Mouse (Mus musculus): ENCODE measurements around the gene Stag1. TPM values are rescaled to one million over a fixed set of nuclear protein-coding genes. Genes with fewer than 3 reads are reported as not detected.

Gene Stag1
- total RNA-seq, 2 experiments from 2014 or later: 24.2 to 27.9 TPM

DNA sequence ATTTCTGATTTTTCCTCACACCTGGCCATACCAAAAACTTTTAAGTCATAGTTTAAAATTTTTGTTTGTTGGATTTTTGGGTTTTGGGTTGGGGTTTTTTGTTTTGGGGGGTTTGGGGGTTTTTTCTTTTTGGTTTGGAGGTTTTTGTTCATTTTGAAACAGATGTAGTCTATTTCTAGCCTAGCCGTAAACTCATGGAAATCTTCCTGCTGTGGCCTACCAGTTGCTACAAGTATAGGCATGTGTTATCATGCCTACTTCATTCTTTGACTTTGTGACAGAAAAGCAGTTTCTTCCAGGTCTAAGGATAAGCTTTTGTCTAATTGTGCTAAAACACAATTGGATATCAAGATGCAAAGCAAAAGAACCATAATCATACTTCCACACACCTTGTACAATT is 298.5 kb downstream of the Stag1 start:
- DNase-seq: no peak
- intact Hi-C loops (cut with DNase I; ENCODE audit: low total_unique reads): no loop called here

DNA sequence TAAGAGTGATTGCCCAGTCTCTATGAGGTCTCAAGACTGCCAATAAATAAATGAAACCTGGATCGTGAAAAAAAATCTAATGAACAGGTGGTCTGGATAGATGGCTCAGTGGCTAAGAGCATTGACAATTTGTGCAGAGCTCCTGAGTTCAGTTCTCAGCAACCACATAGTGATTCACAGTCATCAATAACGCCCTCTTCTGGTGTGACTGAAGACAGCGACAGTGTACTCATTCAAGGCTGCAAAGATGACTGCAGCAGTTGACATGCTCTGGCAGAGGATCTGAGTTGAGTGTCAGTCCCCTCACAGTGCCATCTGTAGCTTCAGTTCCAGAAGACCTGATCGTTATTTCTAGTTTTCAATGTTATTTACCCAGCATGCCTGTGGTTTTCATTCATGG is 300.4 kb downstream of the Stag1 start:
- intact Hi-C loops (cut with DNase I; ENCODE audit: low total_unique reads): no loop called here
- DNase-seq: no peak

DNA sequence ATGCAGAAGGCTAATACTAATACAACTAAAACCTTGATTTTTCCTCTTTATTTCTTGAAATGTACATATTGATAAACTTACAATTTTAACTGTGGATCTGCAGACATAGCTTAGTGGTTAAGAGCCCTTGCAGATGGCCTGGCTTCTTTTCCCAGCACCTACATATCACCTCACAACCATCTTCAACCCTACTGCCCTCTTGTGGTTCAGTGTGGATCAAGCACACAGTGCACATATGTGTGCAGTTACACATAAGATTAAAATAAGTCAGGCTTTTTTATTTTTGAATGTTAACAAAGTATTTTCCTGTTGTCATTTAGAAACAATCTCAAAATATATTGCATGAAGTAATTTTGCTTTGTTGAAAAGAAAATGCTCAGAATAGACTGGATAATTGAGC is 312.8 kb downstream of the Stag1 start:
- DNase-seq: no peak
- intact Hi-C loops (cut with DNase I; ENCODE audit: low total_unique reads): loop anchor here (10.0 kb wide), 1 partner anchor 456 kb away; no protein-coding TSS in a partner anchor

DNA sequence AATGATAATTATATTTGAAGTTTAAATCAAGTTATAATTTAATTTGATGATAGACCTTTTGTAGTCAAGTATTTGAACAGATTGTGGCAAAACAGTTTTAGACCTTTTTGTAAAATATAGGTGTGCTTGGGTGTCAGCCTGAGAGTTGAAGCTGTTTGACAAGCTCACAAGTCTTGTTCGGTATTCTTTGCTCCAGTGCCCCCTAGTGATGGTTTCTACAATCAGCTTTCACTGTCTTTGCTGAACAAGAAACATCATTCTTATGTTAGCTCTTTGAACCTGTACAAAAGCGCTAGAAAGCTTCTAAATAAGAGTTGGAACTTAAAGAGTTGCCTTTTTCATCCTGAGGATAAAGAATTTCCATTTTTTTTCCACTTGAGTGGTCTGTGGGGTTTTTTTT is 319.5 kb downstream of the Stag1 start:
- intact Hi-C loops (cut with DNase I; ENCODE audit: low total_unique reads): loop anchor here (5.0 to 10.0 kb wide), 2 partner anchors 270 to 462 kb away; no protein-coding TSS in a partner anchor
- peak; percentile 27 for DNase-seq

DNA sequence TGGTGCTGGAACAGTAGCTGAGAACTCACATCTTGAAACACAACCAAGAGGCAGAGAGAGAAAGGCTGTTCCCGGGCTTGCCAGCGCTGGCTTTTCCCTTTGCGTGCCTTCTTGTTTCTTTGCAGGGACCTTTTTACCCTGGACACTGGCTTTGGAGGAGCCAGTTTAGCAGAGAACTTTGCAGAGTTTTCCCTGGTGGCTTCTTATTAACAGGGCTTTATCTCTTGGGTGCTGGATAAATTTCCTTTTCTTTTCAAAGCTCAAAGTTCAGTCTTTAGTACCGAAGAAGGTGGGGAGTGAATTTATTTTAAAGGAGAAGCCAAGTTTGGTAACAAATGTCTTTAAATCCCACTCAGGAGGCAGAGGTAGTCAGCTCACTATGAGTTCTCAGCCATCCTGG is 329.0 kb downstream of the Stag1 start:
- intact Hi-C loops (cut with DNase I; ENCODE audit: low total_unique reads): no loop called here

DNA sequence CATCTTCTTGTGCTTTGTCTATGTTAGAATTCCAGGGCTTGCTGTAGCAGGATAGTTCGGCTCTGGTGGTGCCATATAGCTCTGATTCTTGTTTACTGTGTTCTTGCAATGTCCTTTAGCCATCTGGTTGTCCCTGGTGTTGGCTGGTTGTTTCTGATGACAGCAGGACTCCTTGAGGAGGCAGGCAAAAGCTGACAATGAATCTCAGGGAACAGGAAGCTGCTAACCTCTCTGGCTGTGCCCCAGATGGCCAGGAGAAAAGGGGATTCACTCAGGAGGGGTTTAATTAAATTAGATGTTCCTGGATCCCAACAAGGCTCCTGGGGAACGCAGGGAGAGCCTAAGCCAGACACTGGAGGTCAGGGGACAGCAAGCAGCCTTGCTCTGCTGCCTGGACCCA is 344.4 kb downstream of the Stag1 start:
- no peak for DNase-seq
- intact Hi-C loops (cut with DNase I; ENCODE audit: low total_unique reads): no loop called here

More for the DNA sequence above, 329.0 kb downstream of the Stag1 start:
- DNase-seq: no peak

DNA sequence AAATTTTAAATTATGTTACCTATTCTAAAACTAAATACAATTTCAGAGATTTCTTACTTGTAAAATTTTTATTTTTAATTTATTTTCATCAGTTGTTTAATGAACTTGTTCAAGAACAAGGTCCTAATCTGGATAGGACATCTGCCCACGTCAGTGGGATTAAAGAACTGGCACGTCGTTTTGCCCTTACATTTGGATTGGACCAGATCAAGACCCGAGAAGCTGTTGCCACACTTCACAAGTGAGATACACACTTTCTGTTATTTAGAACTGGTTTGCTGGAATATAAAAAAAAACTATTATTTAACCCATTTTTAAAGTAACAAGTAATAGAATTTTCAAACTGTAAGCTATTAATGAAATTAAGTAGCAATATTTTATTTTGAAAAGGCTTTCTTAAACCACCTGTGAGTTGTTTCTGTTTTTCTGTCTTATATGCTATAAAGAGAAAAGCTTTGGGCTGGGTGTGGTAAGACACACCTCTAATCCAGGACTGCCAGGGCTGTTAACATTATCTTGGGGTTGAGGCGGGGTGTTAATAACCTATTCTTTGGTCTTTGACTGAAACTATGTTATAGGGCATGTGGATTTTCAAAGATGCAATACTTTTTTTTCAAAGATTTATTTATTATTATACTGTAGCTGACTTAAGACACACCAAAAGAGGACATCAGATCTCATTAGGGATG is 347.2 kb downstream of the Stag1 start:
- no peak for DNase-seq
- intact Hi-C loops (cut with DNase I; ENCODE audit: low total_unique reads): no loop called here

DNA sequence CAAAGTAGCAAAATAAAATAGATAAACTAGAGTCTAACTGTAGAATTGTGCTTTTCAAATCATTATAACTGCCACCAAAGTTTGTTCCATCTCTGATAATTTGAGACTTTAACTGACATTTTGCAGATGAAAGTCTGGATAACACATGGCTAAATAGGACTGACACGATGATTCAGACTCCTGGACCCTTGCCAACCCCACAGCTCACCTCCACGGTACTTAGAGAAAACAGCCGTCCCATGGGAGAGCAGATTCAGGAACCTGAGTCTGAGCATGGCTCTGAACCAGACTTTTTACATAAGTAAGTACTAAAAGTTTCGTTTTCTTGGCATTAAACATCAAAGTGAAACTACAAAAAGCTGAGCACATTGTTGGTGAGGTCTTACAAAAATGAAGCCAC is 353.9 kb downstream of the Stag1 start:
- intact Hi-C loops (cut with DNase I; ENCODE audit: low total_unique reads): no loop called here
- DNase-seq: peak; percentile 13

DNA sequence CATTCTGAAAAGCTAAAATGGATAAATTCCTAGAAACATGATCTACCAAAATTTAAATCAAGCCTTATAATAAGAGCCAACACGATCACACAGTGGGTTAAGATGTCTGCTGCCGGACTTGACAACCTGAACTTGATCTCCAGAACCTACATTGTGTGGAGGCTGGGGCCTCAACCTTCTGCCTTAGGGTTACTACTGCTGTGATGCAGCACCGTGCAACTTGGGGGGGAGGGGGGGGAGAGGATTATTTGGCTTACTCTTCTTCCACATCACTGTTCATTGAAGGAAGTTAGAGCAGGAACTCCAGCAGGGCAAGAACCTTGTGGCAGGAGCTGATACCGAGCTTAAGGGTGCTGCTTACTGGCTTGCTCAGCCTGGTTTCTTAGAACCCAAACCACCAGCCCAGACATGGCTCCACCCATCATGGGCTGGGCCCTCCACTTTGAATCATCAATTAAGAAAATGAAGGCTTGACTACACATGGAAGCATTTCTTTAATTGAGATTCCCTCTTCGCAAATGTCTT is 365.4 kb downstream of the Stag1 start:
- DNase-seq: no peak
- intact Hi-C loops (cut with DNase I; ENCODE audit: low total_unique reads): no loop called here

DNA sequence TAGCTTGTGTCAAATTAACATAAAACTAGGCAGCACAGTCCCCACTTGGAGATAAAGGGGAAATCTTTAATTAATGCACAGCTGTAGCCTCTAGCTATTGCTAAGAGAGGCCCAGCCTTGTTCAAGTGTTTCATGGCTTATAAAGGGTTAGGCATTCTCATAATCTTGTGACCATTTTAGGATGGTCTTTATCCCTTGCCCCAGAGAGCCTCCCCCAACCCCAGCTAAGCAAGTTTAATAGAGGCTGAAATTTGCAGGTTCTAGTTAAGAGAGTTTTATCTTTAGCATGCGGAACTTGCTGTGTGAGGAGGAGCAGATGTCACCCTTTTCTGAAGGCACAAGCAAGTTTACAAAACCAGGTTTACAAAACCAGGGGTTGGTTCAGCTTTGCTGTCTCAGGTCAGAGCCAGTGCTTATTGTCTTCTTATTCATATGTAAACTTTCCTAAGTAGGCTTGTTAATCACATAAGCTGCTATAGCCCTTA is 365.9 kb downstream of the Stag1 start:
- no peak for DNase-seq
- intact Hi-C loops (cut with DNase I; ENCODE audit: low total_unique reads): no loop called here

DNA sequence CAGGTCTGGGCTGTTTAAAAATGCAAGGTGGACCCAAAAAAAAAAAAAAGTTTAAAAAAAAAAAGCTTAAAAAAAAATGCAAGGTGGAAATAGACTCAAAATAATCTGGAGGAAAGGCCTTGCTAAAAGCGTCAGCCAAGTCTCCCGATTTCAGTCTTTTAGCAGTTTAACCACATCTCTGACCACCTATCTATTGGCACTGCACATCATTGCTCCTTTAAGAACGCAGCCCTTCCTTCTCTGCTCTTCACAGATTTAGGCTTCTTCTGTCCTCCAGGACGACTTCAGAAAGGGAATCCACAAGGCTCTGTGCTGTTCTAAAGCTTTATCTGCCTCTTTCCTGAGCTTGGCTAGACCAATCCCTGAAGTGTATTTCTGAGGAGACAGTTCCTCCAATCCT is 366.5 kb downstream of the Stag1 start:
- intact Hi-C loops (cut with DNase I; ENCODE audit: low total_unique reads): no loop called here
- DNase-seq: no peak

DNA sequence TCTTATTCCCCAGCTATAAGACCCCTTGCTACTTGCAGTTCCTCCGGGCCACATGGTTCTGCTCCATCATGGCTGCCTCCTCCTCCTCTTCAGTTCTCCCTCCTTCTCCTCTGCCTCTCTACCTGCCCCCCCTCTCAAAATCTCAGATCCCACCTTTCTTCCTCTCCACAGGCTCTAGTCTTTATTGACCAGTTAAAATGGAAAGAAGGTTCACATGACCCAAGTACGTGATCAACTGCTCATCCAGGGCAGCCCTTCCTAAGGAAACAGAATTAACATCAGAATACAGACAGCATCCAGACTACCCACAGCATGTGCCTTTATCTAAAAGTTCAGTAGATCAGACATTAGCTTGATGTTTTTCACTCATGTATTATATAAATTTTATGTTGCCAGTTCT is 371.9 kb downstream of the Stag1 start:
- intact Hi-C loops (cut with DNase I; ENCODE audit: low total_unique reads): no loop called here

DNA sequence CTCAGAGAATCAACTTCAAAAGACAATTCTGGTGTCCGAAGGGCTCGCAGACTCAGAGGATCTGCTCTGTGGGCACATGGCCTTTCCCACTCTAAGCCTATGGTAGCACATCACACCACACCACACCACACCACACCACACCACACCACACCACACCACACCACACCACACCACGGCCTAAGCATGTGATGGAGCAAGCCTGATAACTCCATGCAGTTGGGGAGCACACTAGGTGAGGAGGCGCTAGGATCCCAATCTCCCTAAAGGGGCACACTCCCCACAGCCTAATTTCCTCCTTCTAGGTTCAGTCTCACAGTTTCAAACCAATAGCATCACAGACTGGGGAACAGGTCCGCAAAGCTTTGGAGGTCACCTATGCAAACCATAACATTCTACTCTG is 381.1 kb downstream of the Stag1 start:
- intact Hi-C loops (cut with DNase I; ENCODE audit: low total_unique reads): no loop called here

More for the DNA sequence above, 371.9 kb downstream of the Stag1 start:
- DNase-seq: no peak

DNA sequence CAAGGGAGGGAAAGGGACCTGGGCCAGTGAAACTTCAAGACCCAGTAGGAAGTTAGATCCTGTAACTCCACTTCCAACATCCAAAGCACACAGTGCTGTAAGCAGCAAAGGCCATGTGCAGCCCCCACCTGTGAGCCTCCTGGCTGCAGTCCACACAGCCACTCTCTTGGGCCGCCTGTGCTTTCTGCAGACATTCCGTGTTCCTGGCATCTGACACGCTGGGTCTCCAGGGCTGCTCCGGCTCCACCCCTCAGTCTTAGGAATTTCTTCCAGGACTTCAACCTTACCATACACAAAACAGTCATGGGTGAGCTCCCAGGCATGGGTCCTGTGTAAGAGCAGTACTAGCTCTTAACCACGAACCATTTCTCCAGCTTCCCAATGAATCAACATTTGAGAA is 381.7 kb downstream of the Stag1 start:
- DNase-seq: no peak
- intact Hi-C loops (cut with DNase I; ENCODE audit: low total_unique reads): no loop called here

More for the DNA sequence above, 381.1 kb downstream of the Stag1 start:
- DNase-seq: no peak

DNA sequence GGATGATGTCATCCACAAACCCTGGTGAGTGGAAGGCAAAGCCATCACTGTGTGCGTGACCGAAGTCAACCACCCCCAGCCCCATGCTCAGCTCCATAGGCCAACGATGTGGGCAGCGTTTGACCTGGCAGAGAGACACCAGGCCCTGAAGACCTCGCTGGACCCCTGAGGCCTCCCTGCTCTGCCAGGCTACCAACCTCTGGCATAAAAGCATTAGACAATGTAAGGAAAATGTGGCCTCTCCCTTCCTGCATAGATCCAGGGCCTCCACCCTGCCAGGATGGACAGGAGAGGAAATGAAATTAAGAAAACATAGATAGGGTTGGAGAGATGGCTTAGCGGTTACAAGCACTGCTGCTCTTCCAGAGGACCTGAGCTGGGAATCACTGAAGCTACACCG is 385.2 kb downstream of the Stag1 start:
- intact Hi-C loops (cut with DNase I; ENCODE audit: low total_unique reads): no loop called here
- DNase-seq: no peak

DNA sequence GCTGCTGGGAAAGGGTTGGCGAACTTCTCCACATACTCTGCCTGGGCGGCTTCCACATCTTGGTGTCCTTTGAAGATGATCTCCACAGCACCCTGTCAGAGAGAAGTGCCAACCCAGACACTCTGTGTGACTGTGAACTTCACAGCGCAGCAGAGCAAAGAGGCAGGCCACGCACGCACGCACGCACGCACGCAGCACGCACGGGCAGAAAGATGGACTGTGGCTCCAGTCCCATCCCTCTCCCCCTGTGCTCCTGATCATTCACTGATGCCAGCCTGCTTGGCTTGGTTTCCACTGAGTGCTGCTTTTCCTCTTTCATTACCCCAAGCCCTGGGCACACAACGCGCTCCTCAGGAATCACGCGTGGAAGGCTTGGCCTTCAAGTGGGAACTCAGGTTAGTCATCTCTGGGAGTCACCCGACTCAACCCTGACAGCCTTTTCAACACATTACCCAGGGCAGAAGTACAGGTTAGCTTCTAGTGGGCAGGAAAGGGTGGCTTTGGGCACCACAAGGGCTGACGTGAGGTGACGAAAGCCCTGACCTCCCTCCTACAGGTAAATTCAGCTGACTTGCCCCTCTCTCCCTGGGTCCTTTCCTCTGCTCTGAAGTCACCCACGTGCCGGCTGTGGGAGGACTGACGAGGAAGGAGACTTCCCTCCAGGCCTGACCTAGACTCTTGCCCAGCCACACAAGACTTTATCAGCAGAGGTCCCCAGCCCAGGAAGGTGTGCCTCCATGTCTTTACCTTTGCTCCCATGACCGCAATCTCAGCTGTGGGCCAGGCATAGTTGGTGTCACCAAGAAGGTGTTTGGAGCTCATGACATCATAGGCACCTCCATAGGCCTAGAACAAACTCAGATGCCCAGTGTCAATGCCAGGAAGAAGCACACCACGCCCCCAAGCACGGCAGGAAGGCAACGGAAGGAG is 387.0 kb downstream of the Stag1 start:
- no peak for DNase-seq
- intact Hi-C loops (cut with DNase I; ENCODE audit: low total_unique reads): no loop called here

DNA sequence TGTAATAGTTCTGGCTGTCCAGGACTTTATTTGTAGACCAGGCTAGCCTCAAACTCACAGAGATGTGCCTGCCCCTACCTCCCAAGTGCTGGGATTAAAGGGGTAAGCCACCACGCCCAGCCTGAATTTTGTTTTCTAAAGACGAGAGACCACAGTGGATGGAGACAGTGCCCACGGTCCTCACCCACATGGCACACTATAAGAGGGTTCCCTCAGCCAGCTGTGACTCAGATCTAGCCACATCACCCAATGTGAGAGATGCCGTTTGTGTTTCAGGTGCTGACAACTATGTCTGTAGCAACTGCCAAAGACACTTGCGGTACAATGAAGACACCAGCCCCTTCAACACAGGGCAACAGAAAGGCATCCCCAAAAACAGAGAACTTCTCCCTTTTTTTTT is 389.4 kb downstream of the Stag1 start:
- DNase-seq: no peak
- intact Hi-C loops (cut with DNase I; ENCODE audit: low total_unique reads): no loop called here

DNA sequence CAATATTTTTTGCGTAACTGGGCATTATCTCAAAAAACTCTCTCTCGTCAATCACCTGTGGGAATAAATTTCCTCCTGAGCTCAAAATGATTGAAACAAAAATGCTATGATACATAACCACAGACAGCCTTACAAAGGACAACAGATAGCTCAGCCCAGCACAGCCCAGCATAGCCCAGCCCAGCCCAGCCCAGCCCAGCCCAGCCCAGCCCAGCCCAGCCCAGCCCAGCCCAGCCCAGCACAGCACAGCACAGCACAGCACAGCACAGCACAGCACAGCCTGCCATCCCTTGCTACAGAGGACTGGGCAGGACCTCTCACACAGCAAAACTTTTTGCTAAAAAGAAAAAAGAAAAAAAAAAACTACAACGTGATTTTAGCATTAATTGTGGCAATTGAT is 390.3 kb downstream of the Stag1 start:
- intact Hi-C loops (cut with DNase I; ENCODE audit: low total_unique reads): no loop called here
- DNase-seq: no peak

DNA sequence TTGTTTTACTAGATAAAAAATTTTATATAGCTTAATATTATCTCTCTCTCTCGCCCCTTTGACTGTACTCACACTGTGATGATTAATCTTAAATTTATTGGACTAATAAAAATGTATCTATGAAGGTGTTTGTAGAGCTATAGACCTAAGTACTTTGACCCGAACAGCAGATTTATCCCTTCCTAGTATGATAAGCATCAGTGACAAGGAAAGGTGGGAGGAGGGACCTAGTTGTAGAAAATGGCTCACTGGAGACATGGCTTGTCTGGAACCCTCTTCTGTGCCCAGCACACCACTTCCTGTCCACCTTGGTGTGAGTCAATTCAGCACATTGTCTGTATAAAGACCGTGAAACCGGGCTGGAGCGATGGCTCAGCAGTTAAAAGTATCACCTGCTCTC is 393.0 kb downstream of the Stag1 start:
- intact Hi-C loops (cut with DNase I; ENCODE audit: low total_unique reads): no loop called here

DNA sequence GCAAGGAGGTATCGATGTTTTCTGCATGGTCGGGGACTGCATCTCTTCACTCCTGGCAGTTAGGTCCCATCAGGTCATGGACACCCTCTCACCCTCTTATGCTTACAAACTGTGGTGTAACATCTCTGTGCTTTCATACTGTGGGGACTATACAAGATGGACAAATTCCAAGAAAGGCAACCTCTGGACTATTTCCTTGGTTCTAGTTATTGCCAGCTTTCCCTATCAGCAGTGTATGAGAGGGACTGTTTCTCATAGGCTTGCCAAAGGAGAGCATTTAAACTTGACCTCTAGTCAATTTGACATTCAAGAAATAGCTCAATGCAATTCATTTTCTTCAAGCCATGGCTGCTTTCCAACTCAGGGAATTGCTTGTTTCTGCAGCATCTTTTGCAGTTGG is 393.7 kb downstream of the Stag1 start:
- intact Hi-C loops (cut with DNase I; ENCODE audit: low total_unique reads): no loop called here

More for the DNA sequence above, 393.0 kb downstream of the Stag1 start:
- DNase-seq: no peak

More for the DNA sequence above, 393.7 kb downstream of the Stag1 start:
- DNase-seq: no peak

All from gastrocnemius, postnatal 14 days (tissue).